Mouse (Mus musculus) layer of hippocampus, adult 9-11 months (tissue): Measurements from ENCODE around the gene Map3k6.

Experiments
- DNase-seq: peaks from one replicate; pipeline ENCODE4 v3.0.0; 2022

Map3k6 gene

GRCm38 (mm10) chr4:133217641-133218040 lies 23.0 kb upstream of the Map3k6 start:
- no peak for DNase-seq

DNA sequence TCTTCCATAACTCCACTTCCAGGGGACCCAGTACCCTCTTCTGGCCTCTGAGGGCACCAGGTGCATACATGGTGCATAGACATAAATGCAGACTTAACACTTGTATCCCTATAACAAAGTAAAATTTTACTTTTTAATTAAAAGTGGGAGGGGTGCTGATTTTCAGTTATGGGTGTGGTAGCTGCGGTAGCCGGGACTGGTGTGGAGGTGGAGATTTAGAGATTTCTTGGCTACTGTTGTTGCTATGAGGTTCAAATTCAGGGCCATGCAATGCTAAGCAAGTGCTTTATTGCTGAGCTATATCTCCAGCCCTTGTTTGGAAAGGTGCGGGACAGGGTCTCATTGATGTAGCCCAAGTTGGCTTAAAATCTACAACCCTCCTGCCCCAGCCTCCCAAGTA lies 21.9 kb upstream of the Map3k6 start:
- no peak for DNase-seq

DNA sequence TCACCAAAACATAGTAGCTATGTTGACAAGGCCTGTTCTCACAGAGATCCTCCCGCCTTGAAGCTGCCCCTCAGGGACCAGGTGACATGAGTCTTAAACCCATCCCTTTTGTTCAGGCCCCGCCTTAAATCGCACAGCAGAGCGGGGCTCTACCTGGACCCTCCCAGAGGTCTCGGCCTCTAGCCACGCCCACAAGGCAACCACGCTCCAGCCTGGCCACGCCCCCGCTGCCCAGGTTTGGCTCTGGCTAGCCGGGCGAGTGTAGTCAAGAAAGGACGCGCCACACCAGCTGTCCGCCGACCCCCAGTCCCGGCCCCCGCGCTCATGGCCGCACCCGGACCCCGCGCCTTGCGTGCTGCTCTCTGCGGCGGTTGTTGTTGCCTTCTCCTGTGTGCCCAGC lies 20.0 kb upstream of the Map3k6 start:
- no peak for DNase-seq

DNA sequence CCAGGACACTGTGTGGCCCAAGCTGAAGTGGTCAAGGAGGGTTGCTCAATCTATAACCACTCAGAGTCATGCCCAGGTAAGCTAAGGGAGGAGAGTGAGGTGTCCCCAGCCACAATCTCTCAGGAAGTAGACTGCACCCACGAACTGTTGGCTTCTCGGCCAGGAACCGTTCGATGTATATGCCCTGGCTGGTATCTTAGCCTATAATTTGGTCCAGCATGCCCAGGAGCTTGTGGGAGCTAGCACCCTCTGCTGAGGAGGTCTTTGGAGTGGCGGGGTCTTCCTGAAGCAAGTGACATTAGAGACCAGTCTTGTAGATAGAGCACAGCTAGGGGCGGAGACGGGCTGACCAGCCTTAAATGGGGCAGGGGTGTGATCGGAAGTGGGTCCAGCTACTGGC lies 18.9 kb upstream of the Map3k6 start:
- no peak for DNase-seq

DNA sequence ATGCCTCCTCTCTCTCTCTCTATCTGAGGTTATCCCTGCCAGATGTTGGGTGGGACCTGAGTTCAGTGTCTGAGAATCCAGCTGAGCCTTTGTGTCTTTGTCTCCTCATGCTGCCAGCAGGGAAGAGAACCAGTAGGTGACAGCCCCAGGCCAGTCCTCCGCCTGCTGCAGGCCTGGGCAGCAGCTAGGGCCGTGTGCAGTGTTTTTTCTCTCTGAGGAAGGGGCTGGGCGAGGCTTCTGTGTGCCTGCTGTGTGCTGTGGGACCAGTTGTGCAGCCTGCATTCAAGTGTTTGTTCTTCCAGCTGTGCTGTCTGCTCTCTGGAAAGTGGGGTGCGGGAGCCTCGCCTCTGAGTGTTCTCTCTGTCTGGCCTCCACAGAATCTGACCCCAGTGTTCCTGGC lies 16.7 kb upstream of the Map3k6 start:
- DNase-seq: no peak

- no peak for DNase-seq
Observed at GRCm38 (mm10) chr4:133226073-133226472, 14.5 kb upstream of the Map3k6 start.

DNA sequence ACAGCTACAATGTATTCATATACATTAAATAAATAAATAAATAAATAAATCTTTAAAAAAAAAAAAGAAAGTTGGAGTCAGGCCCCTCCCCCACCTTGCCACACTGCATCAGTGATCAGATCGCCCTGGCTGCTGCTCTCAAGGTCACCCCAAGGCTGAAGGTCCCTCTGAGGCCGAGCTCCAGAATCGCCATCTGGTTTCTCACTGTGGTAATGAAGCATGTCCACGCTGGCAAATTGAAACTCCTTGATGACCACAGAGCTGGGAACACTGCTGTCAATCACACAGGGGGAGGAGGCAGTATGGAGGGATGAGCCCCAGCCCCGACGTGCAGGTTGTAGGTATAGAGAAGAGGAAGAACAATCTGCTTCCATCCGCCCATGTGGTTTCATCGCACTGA lies 13.0 kb upstream of the Map3k6 start:
- no peak for DNase-seq

- peak; percentile 56 for DNase-seq
Observed at GRCm38 (mm10) chr4:133229582-133229981, 11.0 kb upstream of the Map3k6 start.

- DNase-seq: no peak
Observed at GRCm38 (mm10) chr4:133233285-133233976, 7.2 kb upstream of the Map3k6 start.

DNA sequence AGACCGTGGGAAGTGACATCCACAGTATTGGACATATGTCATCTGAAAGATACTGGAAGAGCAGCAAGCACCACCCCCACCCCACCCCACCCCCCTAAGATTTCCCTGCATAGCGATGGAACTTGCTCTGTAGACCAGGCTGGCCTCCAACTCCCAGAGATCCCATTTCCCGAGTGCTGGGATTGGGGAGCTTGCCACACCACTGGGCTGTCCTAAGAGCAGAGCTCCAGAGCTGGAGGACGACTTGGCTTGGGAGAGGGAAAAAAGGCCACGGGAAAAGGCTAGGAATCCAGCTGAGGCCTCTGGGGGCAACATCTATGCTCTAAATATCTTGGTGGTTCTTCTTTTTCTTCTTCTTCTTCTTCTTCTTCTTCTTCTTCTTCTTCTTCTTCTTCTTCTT lies 5.8 kb upstream of the Map3k6 start:
- DNase-seq: no peak

DNA sequence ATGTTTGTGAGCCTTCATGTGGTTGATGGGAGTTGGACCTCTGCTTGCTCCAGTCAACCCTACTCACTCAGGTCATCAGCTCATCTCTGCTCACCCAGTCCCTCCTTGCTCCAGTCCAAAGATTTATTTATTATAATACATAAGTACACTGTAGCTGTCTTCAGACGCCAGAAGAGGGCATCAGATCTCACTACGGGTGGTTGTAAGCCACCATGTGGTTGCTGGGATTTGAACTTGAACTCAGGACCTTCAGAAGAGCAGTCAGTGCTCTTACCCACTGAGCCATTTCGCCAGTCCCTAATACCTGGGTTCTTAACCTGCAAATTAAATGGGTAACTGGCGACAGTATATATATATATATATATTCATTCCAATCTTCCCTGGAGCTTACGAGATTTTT lies 5.2 kb upstream of the Map3k6 start:
- DNase-seq: no peak

- peak; percentile 44 for DNase-seq
Observed at GRCm38 (mm10) chr4:133237911-133238310, 2.7 kb upstream of the Map3k6 start.

DNA sequence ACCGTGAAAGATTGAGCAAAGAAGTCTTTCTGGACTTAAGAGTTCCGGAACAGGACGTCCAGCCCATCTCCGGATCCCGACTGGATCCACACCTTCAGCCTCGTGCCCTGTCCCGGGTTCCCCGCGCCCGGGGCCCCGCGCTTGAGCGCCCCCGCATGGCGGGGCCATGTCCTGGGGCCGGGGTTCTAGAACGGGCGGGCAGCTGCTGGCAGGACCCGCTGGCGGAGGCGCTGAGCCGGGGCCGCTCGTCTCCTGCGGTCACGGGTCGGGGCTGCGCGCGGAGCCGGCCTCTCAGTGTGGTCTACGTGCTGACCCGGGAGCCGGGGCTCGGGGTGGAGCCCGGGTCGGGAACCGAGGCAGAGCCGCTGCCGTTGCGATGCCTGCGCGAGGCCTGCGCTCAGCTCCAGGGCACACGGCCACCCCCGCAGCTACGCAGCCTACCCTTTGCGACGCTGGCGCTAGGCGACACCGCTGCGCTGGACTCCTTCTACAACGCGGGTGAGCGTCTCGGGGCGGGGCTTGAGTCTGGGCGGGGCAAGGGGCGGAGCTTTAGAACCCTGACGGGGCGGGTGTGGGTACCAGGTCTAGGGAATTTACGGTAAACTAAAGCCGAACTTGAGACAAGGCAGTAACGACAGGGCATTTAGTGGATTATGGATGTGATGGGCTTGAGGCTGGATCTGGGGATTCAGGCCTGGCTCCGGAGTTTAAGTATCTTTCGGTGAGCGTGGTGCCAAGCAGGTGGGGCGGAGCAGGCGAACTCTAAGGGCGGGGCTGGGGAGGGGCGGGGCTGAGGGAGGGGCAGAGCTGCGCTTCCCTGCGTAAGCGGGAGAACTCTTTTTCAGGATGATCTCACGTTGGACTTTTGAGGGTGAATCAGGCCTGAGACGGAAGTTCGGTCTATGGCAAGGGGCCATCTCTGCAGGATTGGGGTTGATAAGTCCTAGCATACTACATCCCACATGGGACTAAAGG lies 603 bp downstream of the Map3k6 start:
- DNase-seq: peak; percentile 83

DNA sequence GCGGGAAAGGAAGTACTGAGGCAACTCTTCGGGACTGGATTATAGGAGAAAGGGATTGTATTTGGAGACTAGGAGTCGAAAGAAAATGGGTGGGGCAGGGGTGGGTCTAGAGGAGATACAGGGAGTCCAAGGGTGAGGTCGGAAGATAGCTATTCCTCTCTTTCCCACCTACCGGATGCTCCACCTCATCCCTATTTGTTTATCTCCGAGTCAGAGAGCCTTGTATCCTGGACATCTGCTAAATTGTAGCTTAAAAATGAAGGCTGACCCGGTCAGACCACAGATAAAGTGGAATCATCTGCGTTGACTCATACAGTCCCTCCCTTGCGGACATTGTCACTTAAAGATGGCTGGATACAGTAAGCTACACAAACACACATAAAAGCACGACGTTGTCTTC lies 1.3 kb downstream of the Map3k6 start:
- DNase-seq: no peak

DNA sequence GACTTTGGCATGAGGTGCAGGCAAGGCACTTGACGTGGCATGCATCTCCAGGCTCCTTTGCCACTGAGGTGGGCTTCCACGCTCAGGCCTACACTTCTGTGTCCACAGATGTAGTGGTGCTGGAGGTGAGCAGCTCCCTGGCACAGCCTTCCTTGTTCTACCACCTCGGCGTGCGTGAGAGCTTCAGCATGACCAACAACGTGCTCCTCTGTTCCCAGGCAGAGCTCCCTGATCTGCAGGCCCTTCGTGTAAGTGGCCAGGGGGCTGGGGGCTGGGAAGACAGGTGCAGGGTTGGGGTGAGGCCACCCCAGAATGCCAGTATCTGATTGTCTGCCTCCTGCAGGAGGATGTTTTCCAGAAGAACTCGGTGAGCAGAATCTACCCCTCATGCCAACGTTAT lies 2.1 kb downstream of the Map3k6 start:
- no peak for DNase-seq

GRCm38 (mm10) chr4:133243538-133243937 lies 2.9 kb downstream of the Map3k6 start:
- no peak for DNase-seq

DNA sequence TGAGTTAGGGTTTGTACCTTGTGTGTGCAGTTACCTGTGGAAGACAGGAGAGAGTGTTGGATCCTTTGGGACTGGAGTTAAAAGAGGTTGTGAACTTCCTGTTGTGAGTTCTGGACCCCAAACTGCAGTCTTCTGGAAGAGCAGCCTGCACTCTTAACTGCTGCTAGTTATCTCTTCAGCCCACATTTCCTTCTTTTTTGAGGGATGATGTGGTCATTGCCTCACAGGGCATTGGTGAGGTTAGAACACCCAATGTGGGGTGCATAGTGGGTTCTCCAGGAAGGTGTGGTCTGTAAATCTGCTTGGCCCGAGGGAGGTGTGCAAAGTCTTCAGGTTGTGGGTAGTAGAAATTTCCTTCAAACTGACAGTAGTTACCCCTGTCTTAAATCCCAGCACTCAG lies 3.7 kb downstream of the Map3k6 start:
- DNase-seq: no peak

- DNase-seq: no peak
Observed at GRCm38 (mm10) chr4:133247072-133247471, 6.5 kb downstream of the Map3k6 start.

GRCm38 (mm10) chr4:133247806-133248449 lies 7.3 kb downstream of the Map3k6 start:
- DNase-seq: no peak

DNA sequence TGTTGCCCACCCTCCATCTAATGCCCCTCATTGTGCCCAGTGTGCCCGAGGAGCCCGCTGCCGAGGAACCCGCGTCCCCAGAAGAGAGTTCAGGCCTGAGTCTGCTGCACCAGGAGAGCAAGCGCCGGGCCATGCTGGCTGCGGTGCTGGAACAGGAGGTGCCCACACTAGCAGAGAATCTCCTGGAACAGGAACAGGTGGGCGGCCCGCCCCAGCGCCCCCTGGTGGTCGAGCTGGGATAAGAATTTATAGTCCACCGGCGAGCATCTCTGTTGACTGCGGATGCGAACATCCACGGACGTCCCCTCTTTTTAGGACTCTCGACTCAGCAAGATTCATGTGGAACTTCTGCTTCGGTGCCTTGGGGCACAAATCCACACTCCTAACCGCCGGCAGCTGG lies 10.0 kb downstream of the Map3k6 start:
- DNase-seq: peak; percentile 61

- DNase-seq: no peak
Observed at GRCm38 (mm10) chr4:133251214-133251613, 10.6 kb downstream of the Map3k6 start.

DNA sequence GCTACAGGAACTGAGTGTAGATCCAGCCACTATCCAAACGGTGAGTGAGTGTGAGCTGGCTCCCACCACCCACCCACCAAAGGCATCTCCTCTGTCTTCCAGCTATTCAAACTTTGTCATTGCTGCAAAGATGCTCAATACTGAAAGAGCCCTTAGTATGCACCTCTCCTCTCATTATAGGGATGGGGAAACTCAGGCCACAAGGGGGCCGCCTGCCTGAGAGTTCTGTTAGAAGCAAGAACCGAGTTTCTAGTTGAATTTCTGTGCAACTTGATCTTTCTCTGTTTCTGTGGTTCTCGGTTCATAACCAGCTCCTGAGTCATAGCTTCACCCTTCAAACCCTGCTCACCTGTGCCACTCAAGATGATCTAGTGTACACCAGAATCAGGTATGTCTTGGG lies 11.5 kb downstream of the Map3k6 start:
- DNase-seq: no peak

DNA sequence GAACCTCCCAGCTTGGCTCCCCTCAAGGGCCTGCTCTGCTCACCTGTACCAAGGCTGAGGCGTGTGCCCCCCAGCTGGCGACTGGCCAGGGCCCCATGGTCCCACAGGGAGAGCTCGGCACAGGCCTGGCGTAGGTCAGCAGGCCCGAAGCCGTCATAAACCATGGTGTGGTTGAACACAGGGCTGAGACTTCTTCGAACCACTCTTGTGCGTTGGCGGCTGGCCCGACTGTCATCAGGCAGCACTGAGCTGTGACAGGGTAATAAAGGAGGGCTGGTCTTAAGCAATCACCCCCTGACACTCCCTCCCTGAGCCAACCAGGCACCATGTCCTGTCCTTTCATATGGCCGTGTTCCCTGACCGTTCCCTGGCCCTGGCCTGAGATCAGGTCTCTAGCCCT lies 12.8 kb downstream of the Map3k6 start:
- DNase-seq: no peak

- no peak for DNase-seq
Observed at GRCm38 (mm10) chr4:133255392-133255791, 14.8 kb downstream of the Map3k6 start.
